Mouse (Mus musculus) kidney, postnatal 36 days (tissue): Measurements from ENCODE around the gene Maff.

ENCODE experiments used
- DNase-seq, 2 experiments: peaks; one replicate each; pipeline ENCODE4 v3.0.0; 2021 to 2022; ENCODE audit warnings: mixed read lengths in 2 of 2

Gene Maff

DNA sequence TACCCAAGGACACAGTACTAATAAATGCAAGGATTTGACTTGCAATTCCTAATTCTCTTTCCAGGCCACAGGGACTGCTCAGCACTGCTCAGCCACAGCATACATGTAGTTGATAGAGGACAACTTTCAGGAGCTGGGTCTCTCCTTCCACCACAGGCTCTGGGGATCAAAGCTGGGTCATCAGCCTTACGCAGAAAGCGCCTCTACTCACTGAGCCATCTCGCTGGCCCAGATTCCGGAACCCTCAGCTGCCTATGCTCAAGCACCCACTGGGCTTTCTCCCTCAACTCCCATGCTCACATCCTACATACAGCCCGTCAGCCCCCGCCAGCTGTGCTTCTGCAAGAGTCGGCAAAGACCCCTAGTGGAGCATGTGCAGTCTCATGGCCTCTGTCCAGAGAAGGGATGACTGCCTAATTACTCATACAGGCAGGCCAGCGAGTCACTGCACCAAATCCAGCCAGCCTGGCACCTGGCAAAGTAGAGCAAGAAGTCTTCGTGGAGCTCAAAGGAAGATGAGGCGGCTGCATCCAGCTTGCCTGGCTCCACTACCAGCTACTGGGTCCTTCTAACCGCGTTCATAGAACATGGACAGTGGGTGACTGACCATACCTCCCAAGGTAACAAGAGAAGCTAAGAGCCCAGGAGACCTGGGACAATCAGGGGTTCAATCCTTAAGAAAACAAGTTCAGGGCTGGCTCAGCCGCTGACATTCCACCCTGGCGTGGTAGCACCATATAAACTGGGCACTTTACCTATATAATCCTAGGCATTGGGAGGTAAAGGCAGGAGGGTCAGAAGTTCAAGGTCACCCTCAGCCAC, 53.0 kb downstream of the Maff start:
- DNase-seq: no peak

DNA sequence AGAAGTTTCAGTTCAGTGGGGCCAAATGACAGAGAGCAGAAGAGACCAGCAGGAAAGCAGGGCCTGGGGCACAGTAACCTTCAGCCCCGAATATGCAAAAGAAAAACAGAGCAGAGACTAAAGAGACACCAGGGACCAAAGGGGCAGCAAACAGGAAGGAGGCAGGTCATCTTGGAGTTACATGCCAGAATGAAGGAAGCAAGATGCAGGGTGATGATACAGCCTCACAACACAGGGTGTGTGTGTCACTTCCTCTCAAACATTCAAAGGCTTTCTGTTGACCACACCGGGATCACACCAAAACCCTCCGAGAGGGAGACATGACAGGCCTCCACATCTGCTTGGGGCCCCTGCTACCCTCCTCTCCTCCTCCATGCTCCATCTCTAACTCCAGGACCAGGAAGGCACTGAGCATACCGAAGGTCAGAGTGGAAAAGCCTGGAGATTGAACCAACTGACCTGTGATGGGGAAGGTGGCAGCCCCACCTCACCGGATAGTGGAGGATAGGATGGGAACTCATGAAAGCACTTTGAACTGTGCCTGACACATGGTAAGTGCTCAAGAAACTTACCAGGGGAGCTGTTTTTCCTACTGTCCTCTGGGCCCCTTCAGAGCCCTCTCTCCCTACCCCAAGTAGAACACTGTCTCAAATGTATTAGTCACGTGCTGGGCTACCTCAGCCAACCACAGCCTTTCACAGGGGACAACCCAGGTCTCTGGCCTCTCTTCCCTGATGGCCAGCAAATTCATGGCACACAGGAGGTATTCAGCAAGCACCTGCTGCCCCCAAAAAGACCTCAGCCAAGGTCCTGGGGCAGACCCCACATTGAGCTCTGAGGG, 53.9 kb downstream of the Maff start:
- peak in 1 of 2 experiments; percentile 50 for DNase-seq

DNA sequence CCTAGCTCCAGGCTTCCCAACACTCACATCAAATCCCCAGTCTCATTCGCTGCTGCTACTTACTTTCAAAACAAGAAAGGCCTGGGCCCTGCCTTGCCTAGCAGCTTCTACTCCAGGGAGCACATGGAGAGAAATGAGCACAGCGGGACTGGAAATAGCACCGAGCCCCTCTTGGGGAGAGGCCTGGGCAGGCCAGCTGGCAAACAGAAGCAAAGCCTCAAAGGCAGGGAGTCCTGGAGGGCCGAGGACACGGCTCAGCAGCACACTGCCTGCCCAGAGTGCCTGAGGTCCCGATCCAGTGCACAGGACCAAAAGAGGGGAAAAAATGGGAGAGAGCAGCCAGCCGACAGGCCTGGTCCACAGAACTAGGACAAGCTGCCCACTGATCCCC, 54.5 kb downstream of the Maff start:
- no peak for DNase-seq

DNA sequence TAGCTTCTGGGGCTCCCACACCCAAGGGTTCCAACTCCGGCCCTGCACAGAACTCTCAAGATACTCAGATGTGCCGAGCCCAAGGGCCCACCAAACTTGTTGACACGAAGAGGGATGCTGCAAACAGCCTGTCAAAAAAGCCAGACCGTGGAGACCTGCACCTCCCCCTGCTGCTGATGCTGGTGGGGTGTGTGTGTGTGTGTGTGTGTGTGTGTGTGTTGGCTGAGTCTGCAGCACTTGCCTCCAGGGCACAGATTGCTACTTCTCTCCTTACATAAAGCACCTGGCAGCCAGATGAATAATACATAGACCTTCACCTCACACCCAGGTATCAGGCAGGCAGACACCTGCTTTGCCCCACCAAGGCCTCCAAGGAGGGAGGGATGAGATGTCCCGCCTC, 55.8 kb downstream of the Maff start:
- no peak for DNase-seq

DNA sequence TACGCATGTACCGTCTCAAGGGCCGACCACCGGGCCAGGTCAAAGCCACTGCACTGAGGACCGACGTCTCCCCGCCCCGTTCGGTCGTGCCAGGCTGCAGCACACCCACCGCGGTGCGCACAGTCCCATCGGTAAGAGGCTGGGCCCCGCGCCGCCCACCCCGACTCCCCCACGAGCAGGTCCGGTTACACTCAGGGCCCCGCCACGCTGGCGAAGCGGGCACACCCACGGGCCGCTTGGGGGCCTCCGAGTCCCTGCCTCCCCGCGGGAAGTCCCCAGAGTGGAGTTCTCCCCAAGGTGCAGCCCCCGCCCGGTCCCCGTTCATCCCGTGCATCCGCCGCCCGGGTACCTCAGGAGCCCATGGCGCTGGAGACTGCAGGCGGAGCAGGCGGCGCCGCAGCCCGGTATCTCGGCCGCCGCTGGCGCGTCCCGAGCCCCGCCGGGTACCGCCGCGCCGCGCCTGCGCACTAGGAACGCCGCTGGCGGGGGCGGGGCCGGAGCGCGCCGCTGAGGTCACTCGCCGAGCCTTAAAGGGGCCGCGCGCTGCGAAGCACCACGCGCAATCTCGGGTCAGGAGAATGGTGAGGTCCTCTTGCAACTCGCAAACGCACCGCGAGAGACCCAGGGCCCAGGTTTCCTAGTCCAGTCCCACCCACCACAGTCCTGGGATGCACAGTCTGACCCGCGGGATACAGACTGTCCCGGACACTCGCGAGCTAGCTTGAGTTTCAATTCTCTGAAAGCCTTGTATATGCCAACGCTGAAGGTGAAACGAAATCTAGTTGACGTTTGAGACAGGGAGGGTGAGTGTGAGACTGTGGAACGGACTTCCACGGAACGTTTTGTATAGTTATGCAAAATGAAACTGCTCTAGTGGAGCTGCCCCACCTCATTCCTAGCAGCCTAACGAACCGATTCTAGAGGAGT, 56.7 kb downstream of the Maff start, which contains the start of gene Tmem184b:
Gene Tmem184b, minus strand, starts transcription at position 734 of the 927 bp plus-strand sequence.
- peak; percentile 86 to 93 for DNase-seq

DNA sequence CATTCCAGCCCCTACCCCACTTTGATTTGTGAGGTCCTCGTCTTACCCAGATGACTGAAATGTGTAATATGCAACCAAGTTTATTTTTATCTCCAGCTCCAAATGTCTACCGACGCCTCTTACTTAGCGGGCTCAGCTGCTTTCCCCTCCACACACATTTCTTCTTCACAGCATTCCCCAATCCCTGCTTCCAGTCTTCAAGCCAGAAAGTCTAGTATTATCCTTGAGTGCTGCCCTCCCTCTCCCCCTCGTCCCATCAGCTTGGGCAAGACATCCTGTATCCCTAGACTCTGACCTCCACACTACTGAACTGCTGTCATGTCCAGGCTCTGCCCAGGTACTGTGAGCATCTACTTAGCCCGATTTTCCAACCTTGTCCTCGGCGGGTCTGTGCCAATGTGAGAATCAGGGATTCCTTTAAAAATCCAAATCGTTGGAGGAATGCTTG, 57.4 kb downstream of the Maff start:
- DNase-seq: no peak

DNA sequence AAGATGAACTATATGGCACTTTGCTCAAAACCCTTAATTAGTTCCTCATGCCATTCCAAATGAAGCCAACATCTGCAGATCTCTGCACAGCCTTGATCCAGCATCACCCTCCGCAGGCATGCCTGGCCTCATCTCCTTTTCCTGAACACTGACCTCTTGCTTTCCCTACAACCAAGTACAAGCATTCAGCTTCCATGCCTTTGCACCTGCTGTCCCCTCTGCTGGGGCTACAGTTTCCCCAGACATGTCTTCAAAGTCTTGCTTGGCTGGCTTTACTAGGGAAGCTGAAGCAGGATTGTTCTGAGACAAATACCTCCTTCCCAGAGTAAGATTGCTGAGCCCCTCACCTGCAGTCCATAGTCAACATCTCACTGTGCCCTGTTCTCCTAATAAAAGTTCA, 57.9 kb downstream of the Maff start:
- DNase-seq: no peak

DNA sequence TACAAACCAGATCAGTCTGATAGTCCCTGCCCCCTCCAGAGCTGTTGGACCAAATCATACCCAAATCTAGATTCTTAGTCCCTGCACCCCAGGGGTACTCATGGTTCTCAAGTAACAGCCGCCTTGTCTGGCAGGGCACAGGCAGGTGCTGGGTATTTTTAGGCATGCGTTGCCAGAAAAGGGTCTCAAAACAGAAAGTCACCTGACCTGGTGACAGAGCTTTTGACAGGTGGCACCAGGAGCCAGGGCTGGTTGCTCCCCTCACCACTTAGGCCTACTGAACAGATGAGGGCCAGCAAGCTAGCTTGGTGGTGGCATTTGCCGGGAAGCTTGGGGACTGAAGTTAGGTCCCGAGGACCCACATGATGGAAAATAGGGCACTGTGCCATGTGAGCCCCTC, 60.1 kb downstream of the Maff start:
- no peak for DNase-seq
